Mouse (Mus musculus): ENCODE results near the gene Sdr9c7. TPM values are rescaled to one million over a fixed set of nuclear protein-coding genes. Genes with fewer than 3 reads are reported as not detected.

Sdr9c7 gene
- polyA plus RNA-seq, 1 experiment from 2014 or later, result not detected

- H3K9me3 ChIP-seq (ENCODE audit: low read depth, low read length), result no peaks in the 10 kb centered on the region
- H3K27ac ChIP-seq (ENCODE audit: low read depth), result no peak overlapping the region
- no peak overlapping the region for H3K4me2 ChIP-seq
- WGBS, result 75% methylated on average over 4 of the region's 4 CpGs
- TF ChIP-seq CTCF (IDR thresholded peaks at IDR 0.05; ENCODE audit: low read depth), result no peak
- H3K27me3 ChIP-seq (ENCODE audit: insufficient read depth, low read length), result no peaks in the 10 kb centered on the region
- no peak overlapping the region for H3K9ac ChIP-seq
- no peak overlapping the region for H3K4me3 ChIP-seq (ENCODE audit: low read depth, low read length)
- no peaks in the 10 kb centered on the region for H3K4me1 ChIP-seq (ENCODE audit: insufficient read depth)
- DNase-seq, result no peak
- no peak for ATAC-seq (ENCODE audit: insufficient read depth)
- no peaks in the 10 kb centered on the region for H3K36me3 ChIP-seq (ENCODE audit: insufficient read depth)
Observed at GRCm38 (mm10) chr10:127949596-127950130, 51.3 kb downstream of the Sdr9c7 start.

GRCm38 (mm10) chr10:127951390-127951789, 53.1 kb downstream of the Sdr9c7 start:
- no peak for ATAC-seq (ENCODE audit: insufficient read depth)
- no peaks in the 10 kb centered on the region for H3K9me3 ChIP-seq (ENCODE audit: low read depth, low read length)

GRCm38 (mm10) chr10:127951821-127952220, 53.5 kb downstream of the Sdr9c7 start:
- 60% methylated on average over 4 of the region's 4 CpGs for WGBS

More at GRCm38 (mm10) chr10:127951390-127951789, 53.1 kb downstream of the Sdr9c7 start:
- WGBS, result 74% methylated on average over 9 of the region's 9 CpGs
- no peak for DNase-seq
- H3K4me2 ChIP-seq, result no peak overlapping the region
- H3K4me1 ChIP-seq (ENCODE audit: insufficient read depth), result no peaks in the 10 kb centered on the region
- H3K4me3 ChIP-seq (ENCODE audit: low read depth, low read length), result no peak overlapping the region
- no peaks in the 10 kb centered on the region for H3K36me3 ChIP-seq (ENCODE audit: insufficient read depth)
- no peaks in the 10 kb centered on the region for H3K27me3 ChIP-seq (ENCODE audit: insufficient read depth, low read length)
- H3K9ac ChIP-seq, result no peak overlapping the region
- H3K27ac ChIP-seq (ENCODE audit: low read depth), result no peak overlapping the region
- no peak for TF ChIP-seq CTCF (IDR thresholded peaks at IDR 0.05; ENCODE audit: low read depth)

GRCm38 (mm10) chr10:127955034-127955433, 56.7 kb downstream of the Sdr9c7 start:
- no peak for TF ChIP-seq CTCF (IDR thresholded peaks at IDR 0.05; ENCODE audit: low read depth)
- Histone ChIP-seq H3K4me2 (no peak overlapping the region), H3K4me3 (ENCODE audit: low read depth, low read length) (no peak overlapping the region), H3K36me3 (ENCODE audit: insufficient read depth) (no peaks in the 10 kb centered on the region), H3K27ac (ENCODE audit: low read depth) (no peak overlapping the region), H3K4me1 (ENCODE audit: insufficient read depth) (no peaks in the 10 kb centered on the region), H3K9ac (no peak overlapping the region), H3K27me3 (ENCODE audit: insufficient read depth, low read length) (no peaks in the 10 kb centered on the region), H3K9me3 (ENCODE audit: low read depth, low read length) (no peaks in the 10 kb centered on the region)
- WGBS, result 53% methylated on average over 4 of the region's 4 CpGs
- ATAC-seq (ENCODE audit: insufficient read depth) (no peak), DNase-seq (no peak)

More at GRCm38 (mm10) chr10:127951821-127952220, 53.5 kb downstream of the Sdr9c7 start:
- no peak overlapping the region for H3K27ac ChIP-seq (ENCODE audit: low read depth)
- no peak overlapping the region for H3K4me2 ChIP-seq
- no peak overlapping the region for H3K4me3 ChIP-seq (ENCODE audit: low read depth, low read length)
- H3K4me1 ChIP-seq (ENCODE audit: insufficient read depth), result no peaks in the 10 kb centered on the region
- DNase-seq (no peak), ATAC-seq (ENCODE audit: insufficient read depth) (no peak)
- H3K9ac ChIP-seq, result no peak overlapping the region
- TF ChIP-seq CTCF (IDR thresholded peaks at IDR 0.05; ENCODE audit: low read depth), result no peak
- H3K36me3 ChIP-seq (ENCODE audit: insufficient read depth), result no peaks in the 10 kb centered on the region
- no peaks in the 10 kb centered on the region for H3K27me3 ChIP-seq (ENCODE audit: insufficient read depth, low read length)
- H3K9me3 ChIP-seq (ENCODE audit: low read depth, low read length), result no peaks in the 10 kb centered on the region

- WGBS, result 49% methylated on average over 16 of the region's 16 CpGs
- ATAC-seq (ENCODE audit: insufficient read depth), result no peak
- Histone ChIP-seq H3K27me3 (ENCODE audit: insufficient read depth, low read length) (no peaks in the 10 kb centered on the region), H3K9ac (no peak overlapping the region), H3K27ac (ENCODE audit: low read depth) (no peak overlapping the region), H3K9me3 (ENCODE audit: low read depth, low read length) (no peaks in the 10 kb centered on the region), H3K4me2 (no peak overlapping the region), H3K4me3 (ENCODE audit: low read depth, low read length) (no peak overlapping the region), H3K4me1 (ENCODE audit: insufficient read depth) (no peaks in the 10 kb centered on the region), H3K36me3 (ENCODE audit: insufficient read depth) (no peaks in the 10 kb centered on the region)
- DNase-seq, result peak; percentile 82
- peak; percentile 78 for TF ChIP-seq CTCF (IDR thresholded peaks at IDR 0.05; ENCODE audit: low read depth)
Observed at GRCm38 (mm10) chr10:127956168-127956816, 58.0 kb downstream of the Sdr9c7 start.

GRCm38 (mm10) chr10:127959161-127959679, 60.9 kb downstream of the Sdr9c7 start:
- ATAC-seq (ENCODE audit: insufficient read depth) (no peak), DNase-seq (no peak)
- H3K27ac ChIP-seq (ENCODE audit: low read depth), result no peak overlapping the region
- H3K9ac ChIP-seq, result no peak overlapping the region
- no peaks in the 10 kb centered on the region for H3K9me3 ChIP-seq (ENCODE audit: low read depth, low read length)
- no peaks in the 10 kb centered on the region for H3K36me3 ChIP-seq (ENCODE audit: insufficient read depth)
- no peaks in the 10 kb centered on the region for H3K27me3 ChIP-seq (ENCODE audit: insufficient read depth, low read length)
- no peak for TF ChIP-seq CTCF (IDR thresholded peaks at IDR 0.05; ENCODE audit: low read depth)
- no peaks in the 10 kb centered on the region for H3K4me1 ChIP-seq (ENCODE audit: insufficient read depth)
- WGBS, result 86% methylated on average over 7 of the region's 7 CpGs
- H3K4me3 ChIP-seq (ENCODE audit: low read depth, low read length), result no peak overlapping the region
- no peak overlapping the region for H3K4me2 ChIP-seq

Other genes starting within 250 kb of the Sdr9c7 start
- gene Nemp1, start 231.6 kb upstream of the Sdr9c7 start, polyA plus RNA-seq (2014; fragmentation: Nextera tagmentation; extraction: Ambion mirVana), result 11.2 and 13.2 TPM in 2 replicates
- gene Nab2, start 229.9 kb upstream of the Sdr9c7 start, polyA plus RNA-seq (2014; fragmentation: Nextera tagmentation; extraction: Ambion mirVana), result 11.6 and 13.5 TPM in 2 replicates
- 0.23 and 0.28 TPM in 2 replicates for gene Myo1a, start 193.3 kb upstream of the Sdr9c7 start, polyA plus RNA-seq (2014; fragmentation: Nextera tagmentation; extraction: Ambion mirVana)
- gene Tac2, start 174.0 kb upstream of the Sdr9c7 start, polyA plus RNA-seq (2014; fragmentation: Nextera tagmentation; extraction: Ambion mirVana), result not detected in 2 replicates
- 4.2 and 4.4 TPM in 2 replicates for gene Zbtb39, start 159.0 kb upstream of the Sdr9c7 start, polyA plus RNA-seq (2014; fragmentation: Nextera tagmentation; extraction: Ambion mirVana)
- 2.6 and 3.2 TPM in 2 replicates for gene Gpr182, start 146.8 kb upstream of the Sdr9c7 start, polyA plus RNA-seq (2014; fragmentation: Nextera tagmentation; extraction: Ambion mirVana)
- 0.04 TPM in 1 of 2 replicates, not detected in the other for gene Rdh1, start 138.8 kb upstream of the Sdr9c7 start, polyA plus RNA-seq (2014; fragmentation: Nextera tagmentation; extraction: Ambion mirVana)
- not detected in 2 replicates for gene Rdh16f1, start 138.7 kb upstream of the Sdr9c7 start, polyA plus RNA-seq (2014; fragmentation: Nextera tagmentation; extraction: Ambion mirVana)
- 0.34 TPM in 1 of 2 replicates, not detected in the other for gene Rdh9, start 122.1 kb upstream of the Sdr9c7 start, polyA plus RNA-seq (2014; fragmentation: Nextera tagmentation; extraction: Ambion mirVana)
- not detected in 2 replicates for gene Rdh16, start 97.4 kb upstream of the Sdr9c7 start, polyA plus RNA-seq (2014; fragmentation: Nextera tagmentation; extraction: Ambion mirVana)
- not detected in 2 replicates for gene Rdh19, start 48.6 kb upstream of the Sdr9c7 start, polyA plus RNA-seq (2014; fragmentation: Nextera tagmentation; extraction: Ambion mirVana)
- gene Rdh16f2, start 32.0 kb upstream of the Sdr9c7 start, polyA plus RNA-seq (2014; fragmentation: Nextera tagmentation; extraction: Ambion mirVana), result not detected in 2 replicates
- not detected in 2 replicates for gene Rdh7, start 9.7 kb upstream of the Sdr9c7 start, polyA plus RNA-seq (2014; fragmentation: Nextera tagmentation; extraction: Ambion mirVana)
- gene Hsd17b6, start 109.1 kb downstream of the Sdr9c7 start, polyA plus RNA-seq (2014; fragmentation: Nextera tagmentation; extraction: Ambion mirVana), result not detected in 2 replicates
- gene Prim1, start 116.7 kb downstream of the Sdr9c7 start, polyA plus RNA-seq (2014; fragmentation: Nextera tagmentation; extraction: Ambion mirVana), result 95.7 and 101 TPM in 2 replicates
- gene Naca, start 137.1 kb downstream of the Sdr9c7 start, polyA plus RNA-seq (2014; fragmentation: Nextera tagmentation; extraction: Ambion mirVana), result 921 and 936 TPM in 2 replicates
- 548 and 570 TPM in 2 replicates for gene Ptges3, start 160.4 kb downstream of the Sdr9c7 start, polyA plus RNA-seq (2014; fragmentation: Nextera tagmentation; extraction: Ambion mirVana)
- 2,183 and 2,273 TPM in 2 replicates for gene Atp5b, start 184.8 kb downstream of the Sdr9c7 start, polyA plus RNA-seq (2014; fragmentation: Nextera tagmentation; extraction: Ambion mirVana)
- 23.9 and 26.2 TPM in 2 replicates for gene Baz2a, start 193.1 kb downstream of the Sdr9c7 start, polyA plus RNA-seq (2014; fragmentation: Nextera tagmentation; extraction: Ambion mirVana)

Measured in lung, embryonic 14.5 days (tissue).